Mouse (Mus musculus) E14TG2a.4 (cell line): ENCODE data around the gene Frmd4b.

ENCODE experiments used
- H3K27me3 ChIP-seq: 2 replicates; pipeline ENCODE4 v1.6.1; 2014; ENCODE audit warnings: low read length, control low read depth; ENCODE audit not compliant: insufficient read depth
- H3K36me3 ChIP-seq: 2 replicates; pipeline ENCODE4 v1.6.1; 2014; ENCODE audit warnings: low read length, control low read depth; ENCODE audit not compliant: insufficient read depth
- H3K4me1 ChIP-seq: replicated peaks from 2 replicates; pipeline ENCODE4 v1.6.1; 2014; ENCODE audit warnings: low read depth, low read length, control low read depth
- H3K4me3 ChIP-seq: replicated peaks from 2 replicates; pipeline ENCODE4 v1.5.1; 2014; ENCODE audit warnings: mild to moderate bottlenecking, low read length
- H3K9me3 ChIP-seq: 2 replicates; pipeline ENCODE4 v1.6.1; 2014; ENCODE audit warnings: low read length, control low read depth
- CTCF ChIP-seq: conservative IDR thresholded peaks from 2 replicates; pipeline ENCODE4 v1.5.1; 2014; ENCODE audit warnings: low read length
- NANOG ChIP-seq: IDR thresholded peaks from 2 replicates; pipeline ENCODE4 v1.6.1; 2014; ENCODE audit warnings: borderline replicate concordance, low read length, mixed read lengths
- POU5F1 ChIP-seq: IDR thresholded peaks from 2 replicates; pipeline ENCODE4 v1.6.1; 2014; ENCODE audit warnings: low read length, borderline replicate concordance

Gene Frmd4b

DNA sequence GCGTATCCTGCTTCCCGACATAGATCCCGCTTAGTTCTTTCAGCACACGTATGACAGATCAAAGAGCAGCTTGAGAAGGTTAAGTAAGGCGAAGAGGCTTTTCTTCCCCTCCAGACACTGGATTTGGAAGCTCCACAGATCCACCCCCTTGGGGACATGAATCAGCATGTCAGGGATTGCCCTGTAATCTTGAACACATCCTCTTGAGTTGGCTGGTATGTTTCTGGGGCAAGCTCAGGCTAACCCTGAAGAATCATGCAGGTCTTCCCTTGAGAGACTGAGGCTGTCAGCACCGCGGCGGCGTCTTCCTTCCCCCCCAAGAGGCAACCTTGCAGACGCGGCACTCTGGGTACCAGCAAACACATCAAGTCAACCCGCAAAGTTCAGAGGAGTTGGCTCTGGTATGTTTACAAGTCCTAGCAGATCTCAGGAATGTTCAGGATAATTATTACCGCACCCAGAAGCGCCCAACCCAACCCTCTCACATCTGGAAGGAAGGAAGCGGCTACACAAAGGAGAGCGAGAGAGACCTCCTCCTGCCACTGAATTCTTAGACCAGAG lies 1.4 kb downstream of the Frmd4b start:
- Histone ChIP-seq H3K9me3 (no peaks in the 10 kb centered on the region), H3K4me3 (peak overlapping the region; percentile 90), H3K27me3 (peaks cover 34% of the 10 kb centered on the region), H3K4me1 (peaks cover 23% of the 10 kb centered on the region), H3K36me3 (no peaks in the 10 kb centered on the region)
- no peak for TF ChIP-seq NANOG
- TF ChIP-seq POU5F1 = no peak
- no peak for TF ChIP-seq CTCF

DNA sequence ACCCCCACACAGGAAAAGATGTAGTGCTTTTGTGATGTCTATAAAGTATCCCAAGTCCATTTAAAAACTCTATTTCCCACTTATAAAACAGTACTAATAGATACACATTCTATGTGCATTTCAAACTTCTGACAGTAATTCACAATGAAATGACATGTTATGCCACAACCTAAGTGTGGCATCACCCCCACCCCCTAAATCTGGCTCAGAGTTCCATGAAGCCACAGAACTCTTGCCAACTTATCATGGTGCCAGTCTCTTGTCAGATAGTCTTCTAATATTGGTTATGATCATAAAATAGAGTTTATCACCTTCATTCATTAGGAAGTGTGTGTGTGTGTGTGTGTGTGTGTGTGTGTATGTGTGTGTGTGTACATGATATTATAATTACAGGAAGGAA lies 3.2 kb downstream of the Frmd4b start:
- no peaks in the 10 kb centered on the region for H3K9me3 ChIP-seq
- no peak overlapping the region for H3K4me3 ChIP-seq
- peaks cover 28% of the 10 kb centered on the region for H3K4me1 ChIP-seq
- peaks cover 34% of the 10 kb centered on the region for H3K27me3 ChIP-seq
- TF ChIP-seq NANOG = no peak
- TF ChIP-seq CTCF = no peak
- no peak for TF ChIP-seq POU5F1
- no peaks in the 10 kb centered on the region for H3K36me3 ChIP-seq

DNA sequence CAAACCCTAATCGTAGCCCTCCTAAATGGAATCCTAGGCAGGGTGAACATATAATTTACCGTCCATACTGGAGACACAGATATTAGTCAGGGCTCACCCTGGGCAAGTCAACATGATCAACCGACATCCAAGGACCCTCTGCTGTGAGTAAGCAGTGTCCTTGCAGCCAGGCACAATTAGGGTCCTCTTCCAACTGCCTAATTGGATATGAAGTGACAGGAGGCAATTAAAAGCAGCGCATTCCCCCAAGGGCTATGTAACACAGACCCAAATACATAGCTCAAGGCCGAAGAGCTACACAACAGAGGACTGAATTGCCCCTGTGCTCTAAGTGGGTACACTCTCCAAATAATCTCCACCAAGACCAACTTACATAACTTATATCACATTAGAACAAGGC lies 4.5 kb downstream of the Frmd4b start:
- H3K4me3 ChIP-seq = no peak overlapping the region
- peaks cover 29% of the 10 kb centered on the region for H3K4me1 ChIP-seq
- H3K27me3 ChIP-seq = peaks cover 26% of the 10 kb centered on the region
- no peaks in the 10 kb centered on the region for H3K9me3 ChIP-seq
- no peaks in the 10 kb centered on the region for H3K36me3 ChIP-seq
- no peak for TF ChIP-seq NANOG
- TF ChIP-seq CTCF = no peak
- TF ChIP-seq POU5F1 = no peak

DNA sequence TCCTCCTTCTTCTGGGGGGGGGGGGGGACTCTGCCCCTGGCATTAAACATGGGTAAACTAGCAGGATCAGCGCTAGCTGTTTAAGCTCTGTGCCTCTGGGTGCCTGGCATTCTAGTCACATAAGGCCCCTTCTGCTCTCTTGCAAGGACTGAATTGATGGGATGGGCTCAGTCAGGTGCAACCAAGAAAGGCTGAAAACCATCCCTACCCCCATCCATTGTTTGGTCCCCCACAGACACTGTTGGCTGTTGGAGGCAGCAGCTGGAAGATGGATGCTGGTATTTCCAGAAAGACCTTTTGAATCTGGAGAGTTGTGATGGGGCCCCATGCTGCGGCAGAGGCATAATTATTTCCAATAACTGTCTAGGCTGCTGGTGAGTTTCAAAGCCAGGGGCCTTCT lies 7.3 kb downstream of the Frmd4b start:
- Histone ChIP-seq H3K9me3 (no peaks in the 10 kb centered on the region), H3K27me3 (peaks cover 4% of the 10 kb centered on the region; the same call in 1 of the 2 replicates), H3K4me1 (peaks cover 17% of the 10 kb centered on the region), H3K36me3 (no peaks in the 10 kb centered on the region), H3K4me3 (no peak overlapping the region)
- no peak for TF ChIP-seq CTCF
- TF ChIP-seq POU5F1 = no peak
- TF ChIP-seq NANOG = no peak

DNA sequence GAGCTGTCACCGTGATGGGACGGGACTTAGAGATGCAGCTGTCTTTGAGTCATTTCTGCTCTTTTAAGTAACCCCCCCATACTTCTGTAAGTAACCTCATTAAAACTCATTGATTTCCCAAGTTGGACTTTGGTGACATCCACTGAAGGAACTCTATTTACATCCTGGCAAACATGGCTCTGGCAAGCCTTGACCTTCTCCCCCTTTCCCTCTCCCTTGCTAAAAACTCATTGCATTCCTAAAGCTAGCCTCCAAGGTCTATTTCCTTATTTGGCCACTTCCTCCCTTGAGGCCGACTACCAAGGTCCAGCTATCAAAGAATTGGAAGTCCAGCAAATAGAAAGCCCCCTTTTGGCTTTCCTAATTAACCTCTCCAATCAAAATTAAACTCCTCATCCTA lies 9.7 kb downstream of the Frmd4b start:
- TF ChIP-seq CTCF = no peak
- TF ChIP-seq NANOG = no peak
- no peak for TF ChIP-seq POU5F1
- H3K9me3 ChIP-seq = no peaks in the 10 kb centered on the region

DNA sequence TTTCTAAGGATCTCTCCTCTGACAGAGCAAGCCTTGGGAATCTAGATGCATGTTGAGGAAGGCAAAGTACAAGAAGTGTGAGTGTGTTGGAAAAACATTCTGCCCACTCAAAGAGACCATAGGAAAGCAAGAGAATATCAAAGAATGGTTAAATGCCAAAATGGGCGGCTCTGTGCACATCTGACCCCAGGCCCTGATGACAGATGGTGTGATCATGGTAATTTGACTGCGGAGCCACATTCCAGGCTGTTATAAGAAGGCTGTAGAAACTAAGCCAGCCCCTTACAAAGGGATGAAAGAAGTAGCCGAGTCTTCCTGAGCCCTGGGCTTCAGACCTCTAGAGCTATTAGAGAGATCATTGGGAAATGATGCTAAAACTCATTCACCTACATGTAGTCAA lies 22.1 kb downstream of the Frmd4b start:
- Histone ChIP-seq H3K4me3 (no peak overlapping the region), H3K27me3 (no peaks in the 10 kb centered on the region), H3K4me1 (peaks cover 9% of the 10 kb centered on the region), H3K9me3 (no peaks in the 10 kb centered on the region), H3K36me3 (no peaks in the 10 kb centered on the region)
- TF ChIP-seq CTCF (no peak), NANOG (no peak), POU5F1 (no peak)

More for the DNA sequence above, 9.7 kb downstream of the Frmd4b start:
- no peaks in the 10 kb centered on the region for H3K27me3 ChIP-seq
- H3K4me1 ChIP-seq = peaks cover 14% of the 10 kb centered on the region
- H3K4me3 ChIP-seq = no peak overlapping the region
- H3K36me3 ChIP-seq = no peaks in the 10 kb centered on the region

DNA sequence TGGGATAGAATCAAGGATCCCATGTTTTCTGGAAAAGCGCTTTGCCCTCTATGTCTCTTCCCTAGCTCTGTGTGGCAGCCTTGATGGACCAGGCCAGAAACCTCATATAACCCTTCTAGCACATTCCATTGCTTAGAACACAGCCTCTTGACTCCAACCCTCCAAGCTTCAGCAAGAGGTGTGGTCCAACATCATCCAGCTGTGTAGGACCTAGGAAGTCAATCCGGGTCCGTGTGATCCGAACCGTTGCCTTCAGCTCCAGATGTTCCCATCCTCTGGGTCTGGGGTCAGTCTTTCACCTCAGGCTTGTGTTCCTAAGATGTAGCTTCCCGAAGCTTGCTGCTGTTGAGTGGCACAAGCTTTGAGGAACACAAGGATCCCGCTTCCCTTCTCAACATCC lies 22.8 kb downstream of the Frmd4b start:
- Histone ChIP-seq H3K9me3 (no peaks in the 10 kb centered on the region), H3K27me3 (no peaks in the 10 kb centered on the region), H3K36me3 (no peaks in the 10 kb centered on the region), H3K4me1 (peaks cover 9% of the 10 kb centered on the region), H3K4me3 (no peak overlapping the region)
- no peak for TF ChIP-seq POU5F1
- TF ChIP-seq NANOG = no peak
- TF ChIP-seq CTCF = no peak

DNA sequence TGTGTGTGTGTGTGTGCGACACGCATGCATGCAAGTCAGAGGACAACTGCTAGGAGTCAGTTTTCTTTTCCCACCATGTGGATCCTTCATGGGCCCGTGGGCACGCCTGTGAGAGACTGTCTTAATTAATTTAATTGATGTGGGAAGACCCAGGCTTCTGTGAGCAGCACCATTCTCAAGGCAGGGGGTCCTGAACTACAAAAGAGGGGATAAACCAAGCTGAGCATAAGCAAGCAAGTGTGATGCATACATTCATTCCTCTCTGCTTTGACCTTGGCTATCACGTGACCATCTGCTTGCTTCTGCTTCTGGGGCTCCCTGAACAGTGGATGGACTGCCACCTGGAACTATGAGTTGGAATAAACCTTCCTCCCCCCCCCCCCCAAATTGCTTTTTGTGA lies 27.1 kb downstream of the Frmd4b start:
- TF ChIP-seq NANOG (no peak), CTCF (no peak), POU5F1 (no peak)
- Histone ChIP-seq H3K9me3 (no peaks in the 10 kb centered on the region), H3K4me1 (peaks cover 20% of the 10 kb centered on the region), H3K36me3 (no peaks in the 10 kb centered on the region), H3K4me3 (no peak overlapping the region), H3K27me3 (no peaks in the 10 kb centered on the region)

DNA sequence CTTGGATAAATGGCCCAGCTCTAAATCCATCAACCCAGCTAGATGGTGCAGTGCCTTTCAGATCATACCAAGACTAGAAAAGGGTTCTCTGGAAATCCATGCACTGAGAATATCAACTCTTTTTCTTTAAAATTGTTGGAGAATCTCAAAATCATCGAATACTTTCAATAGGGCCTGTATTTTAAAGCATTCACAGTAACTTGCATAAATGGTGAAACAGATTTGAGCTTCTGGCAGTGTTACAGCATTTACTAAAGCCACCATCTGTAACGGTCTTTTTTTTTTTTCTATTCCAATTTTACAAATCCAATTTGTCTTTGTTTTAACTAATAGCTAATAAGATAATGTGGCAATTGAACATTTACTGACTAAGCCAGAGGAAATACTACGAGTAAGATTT lies 27.8 kb downstream of the Frmd4b start:
- TF ChIP-seq CTCF (no peak), NANOG (no peak), POU5F1 (no peak)
- Histone ChIP-seq H3K4me1 (peaks cover 20% of the 10 kb centered on the region), H3K27me3 (no peaks in the 10 kb centered on the region), H3K36me3 (no peaks in the 10 kb centered on the region), H3K4me3 (no peak overlapping the region), H3K9me3 (no peaks in the 10 kb centered on the region)
